Comparison of ENCODE assay signal across 8 mouse cellular contexts in genomic region chr3:19953865-19954264, GRCm38 (mm10). TPM values are rescaled to one million over a fixed set of nuclear protein-coding genes. Genes with fewer than 3 reads are reported as not detected.
A peak's percentile ranks its signal among the peaks of the same experiment; 100 is the strongest.
DNase-seq lines count a peak whose midpoint lies in the region; ATAC-seq and TF ChIP-seq lines count a peak whose summit lies in the region.

No protein-coding gene starts in this region.

- no peak overlapping the region for H3K9ac ChIP-seq in forebrain, embryonic 14.5 days (ENCODE audit: low read length)
- no peak overlapping the region for H3K9ac ChIP-seq in stomach, embryonic 15.5 days

- H3K79me2 ChIP-seq in C2C12 (ENCODE audit: control insufficient read depth, insufficient read depth), result peaks cover 5% of the 10 kb centered on the region

- H3K4me2 ChIP-seq in forebrain, embryonic 14.5 days (ENCODE audit: low read length), result no peak overlapping the region
- H3K4me2 ChIP-seq in stomach, embryonic 15.5 days, result no peak overlapping the region

- no peaks in the 10 kb centered on the region for H3K79me3 ChIP-seq in C2C12 (ENCODE audit: low read depth)

- peak; percentile 94 for ATAC-seq in forebrain, embryonic 14.5 days
- peak; percentile 82; the same call in 1 of the 2 replicates for ATAC-seq in stomach, embryonic 15.5 days (ENCODE audit: insufficient read depth, low FRiP score, low read depth)
- ATAC-seq in CD4-positive, CD25-positive, alpha-beta regulatory T cell, adult 4 months, result no peak

- TF ChIP-seq CTCF in C2C12 (IDR thresholded peaks at IDR 0.05; ENCODE audit: control insufficient read depth, insufficient read depth, insufficient read length), result no peak

- no peak overlapping the region for H3K4me3 ChIP-seq in C2C12 (ENCODE audit: insufficient read depth, poor library complexity, severe bottlenecking)
- no peak overlapping the region for H3K4me3 ChIP-seq in forebrain, embryonic 14.5 days (ENCODE audit: low read depth, low read length)
- no peak overlapping the region for H3K4me3 ChIP-seq in stomach, embryonic 15.5 days (replicated peaks)

- WGBS in forebrain, embryonic 14.5 days, result 6% methylated on average over 3 of the region's 3 CpGs
- 42% methylated on average over 3 of the region's 3 CpGs for WGBS in stomach, embryonic 15.5 days

- intact Hi-C loops in heart, postnatal 14 days (cut with DNase I), result no loop called here

- H3K36me3 ChIP-seq in C2C12 (ENCODE audit: control insufficient read depth, insufficient read depth), result no peaks in the 10 kb centered on the region
- no peaks in the 10 kb centered on the region for H3K36me3 ChIP-seq in forebrain, embryonic 14.5 days (ENCODE audit: control insufficient read depth, insufficient read depth, low read length)
- no peaks in the 10 kb centered on the region for H3K36me3 ChIP-seq in stomach, embryonic 15.5 days

- H3K27me3 ChIP-seq in C2C12 (ENCODE audit: control insufficient read depth, insufficient read depth, insufficient read length), result no peaks in the 10 kb centered on the region
- no peaks in the 10 kb centered on the region for H3K27me3 ChIP-seq in forebrain, embryonic 14.5 days (replicated peaks; ENCODE audit: control insufficient read depth, insufficient read depth, low read length)
- H3K27me3 ChIP-seq in stomach, embryonic 15.5 days (replicated peaks), result no peaks in the 10 kb centered on the region

- DNase-seq in adrenal gland, adult 8-10 months, result peak; percentile 77
- DNase-seq in forebrain, embryonic 14.5 days (ENCODE audit: low spot score), result peak; percentile 79
- DNase-seq in heart, postnatal 14 days, result peak; percentile 68 to 73
- peak; percentile 22 for DNase-seq in layer of hippocampus, adult 9-11 months
- peak; percentile 90 for DNase-seq in lung, postnatal 25 days (ENCODE audit: low spot score)

- no peak overlapping the region for H3ac ChIP-seq in C2C12 (ENCODE audit: control insufficient read depth, insufficient read length, low read depth)

- H3K27ac ChIP-seq in forebrain, embryonic 14.5 days (ENCODE audit: low read depth, low read length), result no peak overlapping the region
- no peak overlapping the region for H3K27ac ChIP-seq in stomach, embryonic 15.5 days

- no peaks in the 10 kb centered on the region for H3K9me3 ChIP-seq in forebrain, embryonic 14.5 days (replicated peaks; ENCODE audit: control insufficient read depth, low read length)
- no peaks in the 10 kb centered on the region for H3K9me3 ChIP-seq in stomach, embryonic 15.5 days

- H3K4me1 ChIP-seq in forebrain, embryonic 14.5 days (ENCODE audit: control insufficient read depth, insufficient read depth, low read length), result no peaks in the 10 kb centered on the region
- H3K4me1 ChIP-seq in stomach, embryonic 15.5 days, result no peaks in the 10 kb centered on the region

TF ChIP-seq in C2C12, 6 proteins besides CTCF, POLR2A, EP300 and RAD21:
- TF ChIP-seq CEBPB (IDR thresholded peaks at IDR 0.05; ENCODE audit: low read depth), result peak; percentile 96
- TF ChIP-seq FOSL1 (IDR thresholded peaks at IDR 0.05; ENCODE audit: insufficient read depth, low read length, poor library complexity, severe bottlenecking), result no peak

RNA-seq across cellular contexts. Expression of gene Cp, which starts 3.0 kb away (rescaled TPM):
- polyA plus RNA-seq in C2C12 (2012; fragmentation: generic; extraction: Trizol), result 1.7 TPM
- 10 to 100 TPM; 46.2 to 84.5 (median 51.1) TPM for total RNA-seq in adrenal gland, adult 8-10 months (2022)
- 5.2 and 8.1 TPM in 2 replicates for polyA plus RNA-seq in forebrain, embryonic 14.5 days (2014; fragmentation: Nextera tagmentation; extraction: Ambion mirVana)
- total RNA-seq in heart, postnatal 14 days (2021), result 10 to 100 TPM; 17.0 to 21.1 TPM
- 0.99 and 1.7 TPM in 2 replicates for polyA plus RNA-seq in stomach, embryonic 15.5 days (2015; fragmentation: Nextera tagmentation; extraction: Ambion mirVana)
- polyA plus RNA-seq in CD4-positive, CD25-positive, alpha-beta regulatory T cell, adult 4 months (2017; shearing (Covaris generic)), result 1 to 10 TPM in 1 of 2 experiments, under 1 TPM in 1; 0.38 to 1.3 TPM

Comparison
In these comparisons a context has a peak if more than half of its experiments do, and no peak if none do; other contexts are left out.
1. DNase-seq: peak in every context shown above with its lines; median percentile 90 in lung, postnatal 25 days; 79 in forebrain, embryonic 14.5 days; 77 in adrenal gland, adult 8-10 months; 70 in heart, postnatal 14 days; 22 in layer of hippocampus, adult 9-11 months.